Mouse (Mus musculus): ENCODE measurements at regions not wholly inside any gene's neighbourhood (a gene's known extent, or its start where the extent isn't known, plus 50 kb on each side); places are given as distances from the start of the nearest gene placed in this dataset.

DNA sequence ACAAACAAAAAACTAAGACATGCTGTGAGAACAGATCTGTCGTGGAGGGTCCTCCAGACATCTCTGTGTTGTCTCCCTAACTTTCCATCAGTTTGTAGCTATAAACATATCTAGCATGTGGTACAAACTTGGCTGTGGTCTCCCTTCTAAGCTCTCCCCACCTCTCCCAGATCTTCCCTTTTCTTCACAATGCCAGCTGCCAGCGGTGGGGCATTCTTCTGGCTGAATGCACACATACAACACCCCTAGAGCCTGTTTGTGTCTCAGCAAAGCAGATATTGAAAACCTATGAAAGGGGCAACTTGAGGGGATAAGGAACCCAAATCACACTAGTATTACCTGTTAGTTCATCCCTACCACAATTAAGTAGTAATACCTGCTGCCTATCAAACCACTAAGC lies 124.1 kb downstream of the Sem1 start:
- Histone ChIP-seq H3K4me2 (replicated peaks) (no peak overlapping the region), H3K4me1 (peaks cover 6% of the 10 kb centered on the region), H3K9ac (no peak overlapping the region), H3K4me3 (no peak overlapping the region), H3K9me3 (replicated peaks) (no peaks in the 10 kb centered on the region), H3K36me3 (no peaks in the 10 kb centered on the region), H3K27ac (no peak overlapping the region), H3K27me3 (no peaks in the 10 kb centered on the region)
- ATAC-seq (ENCODE audit: low FRiP score): no peak
- 59% methylated on average over 2 of the region's 2 CpGs for WGBS

DNA sequence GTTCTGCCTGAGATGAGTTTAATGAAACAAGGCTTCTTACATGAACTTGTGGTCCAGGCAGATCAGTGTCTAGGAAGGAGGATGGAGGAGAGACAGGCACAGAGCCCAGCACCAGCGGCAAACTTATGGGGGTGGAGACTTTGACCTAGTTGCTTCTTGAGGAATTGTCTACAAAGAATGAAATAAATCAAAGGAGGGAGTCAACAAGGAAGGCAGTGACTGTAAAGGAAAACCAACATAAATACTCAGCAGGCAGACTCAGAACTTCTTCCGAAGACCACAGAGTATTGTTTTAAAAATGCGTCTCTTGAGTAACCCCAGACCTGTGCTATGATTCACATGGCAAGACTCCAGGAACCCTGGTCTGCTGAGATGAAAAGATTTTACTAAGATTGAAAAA lies 143.6 kb downstream of the Sem1 start:
- Histone ChIP-seq H3K4me1 (no peaks in the 10 kb centered on the region), H3K4me2 (replicated peaks) (no peak overlapping the region), H3K27me3 (no peaks in the 10 kb centered on the region), H3K9ac (no peak overlapping the region), H3K27ac (no peak overlapping the region), H3K36me3 (no peaks in the 10 kb centered on the region), H3K4me3 (no peak overlapping the region), H3K9me3 (replicated peaks) (peaks cover 4% of the 10 kb centered on the region; the same call in 1 of the 2 replicates)
- ATAC-seq (ENCODE audit: low FRiP score): no peak
- WGBS: 69% methylated on average over 3 of the region's 3 CpGs

DNA sequence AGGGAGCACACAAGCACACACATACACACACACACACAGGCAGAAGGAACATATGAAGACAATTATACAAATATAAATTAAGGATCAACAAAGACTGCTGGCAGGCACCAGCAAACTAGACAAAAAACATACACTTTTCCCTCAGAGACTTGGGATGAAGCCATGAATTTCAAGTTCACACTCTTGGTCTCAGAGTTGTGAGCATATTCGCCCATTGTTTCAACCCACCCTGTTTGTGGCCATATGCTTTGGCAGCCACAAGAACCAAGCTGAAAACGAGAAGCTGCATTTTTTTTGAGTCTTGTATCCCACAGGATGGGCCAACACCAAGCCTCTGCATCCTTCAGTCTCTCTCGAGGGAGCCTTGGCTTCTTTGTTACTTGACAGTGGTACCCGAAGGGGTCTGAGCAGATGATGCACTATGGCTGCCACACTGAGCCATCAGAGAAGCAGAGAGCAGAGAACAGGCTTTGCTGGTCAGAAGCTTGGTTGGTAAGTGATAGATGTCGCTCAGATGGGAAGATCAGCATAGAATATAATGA lies 144.1 kb downstream of the Sem1 start:
- no peak for ATAC-seq (ENCODE audit: low FRiP score)
- Histone ChIP-seq H3K27ac (no peak overlapping the region), H3K4me3 (no peak overlapping the region), H3K36me3 (no peaks in the 10 kb centered on the region), H3K4me2 (replicated peaks) (no peak overlapping the region), H3K27me3 (no peaks in the 10 kb centered on the region), H3K4me1 (no peaks in the 10 kb centered on the region), H3K9me3 (replicated peaks) (peaks cover 2% of the 10 kb centered on the region; the same call in 1 of the 2 replicates), H3K9ac (no peak overlapping the region)
- 80% methylated on average over 5 of the region's 5 CpGs for WGBS

DNA sequence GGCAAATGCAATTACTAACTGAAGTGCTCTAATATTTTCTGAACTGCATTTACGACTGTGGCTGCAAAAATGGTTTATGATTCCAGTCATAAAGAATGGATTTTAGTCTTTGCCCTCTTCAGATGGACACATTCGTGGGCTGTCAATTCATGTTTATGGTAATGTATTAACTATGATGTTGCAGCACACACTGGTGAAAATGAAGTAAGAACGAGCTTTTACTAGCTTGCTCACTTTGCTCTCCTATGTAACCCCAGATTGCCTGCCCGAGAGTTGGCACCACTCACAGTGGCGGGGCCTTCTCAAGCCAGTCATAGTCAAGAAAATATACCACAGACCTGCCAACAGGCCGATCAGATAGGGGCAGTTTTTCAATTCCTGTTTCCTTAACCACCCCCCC lies 145.3 kb downstream of the Sem1 start:
- ATAC-seq (ENCODE audit: low FRiP score): no peak
- Histone ChIP-seq H3K36me3 (no peaks in the 10 kb centered on the region), H3K9me3 (replicated peaks) (no peaks in the 10 kb centered on the region), H3K27ac (no peak overlapping the region), H3K27me3 (no peaks in the 10 kb centered on the region), H3K4me2 (replicated peaks) (no peak overlapping the region), H3K4me3 (no peak overlapping the region), H3K9ac (no peak overlapping the region), H3K4me1 (no peaks in the 10 kb centered on the region)
- WGBS: 89% methylated on average over 6 of the region's 6 CpGs

DNA sequence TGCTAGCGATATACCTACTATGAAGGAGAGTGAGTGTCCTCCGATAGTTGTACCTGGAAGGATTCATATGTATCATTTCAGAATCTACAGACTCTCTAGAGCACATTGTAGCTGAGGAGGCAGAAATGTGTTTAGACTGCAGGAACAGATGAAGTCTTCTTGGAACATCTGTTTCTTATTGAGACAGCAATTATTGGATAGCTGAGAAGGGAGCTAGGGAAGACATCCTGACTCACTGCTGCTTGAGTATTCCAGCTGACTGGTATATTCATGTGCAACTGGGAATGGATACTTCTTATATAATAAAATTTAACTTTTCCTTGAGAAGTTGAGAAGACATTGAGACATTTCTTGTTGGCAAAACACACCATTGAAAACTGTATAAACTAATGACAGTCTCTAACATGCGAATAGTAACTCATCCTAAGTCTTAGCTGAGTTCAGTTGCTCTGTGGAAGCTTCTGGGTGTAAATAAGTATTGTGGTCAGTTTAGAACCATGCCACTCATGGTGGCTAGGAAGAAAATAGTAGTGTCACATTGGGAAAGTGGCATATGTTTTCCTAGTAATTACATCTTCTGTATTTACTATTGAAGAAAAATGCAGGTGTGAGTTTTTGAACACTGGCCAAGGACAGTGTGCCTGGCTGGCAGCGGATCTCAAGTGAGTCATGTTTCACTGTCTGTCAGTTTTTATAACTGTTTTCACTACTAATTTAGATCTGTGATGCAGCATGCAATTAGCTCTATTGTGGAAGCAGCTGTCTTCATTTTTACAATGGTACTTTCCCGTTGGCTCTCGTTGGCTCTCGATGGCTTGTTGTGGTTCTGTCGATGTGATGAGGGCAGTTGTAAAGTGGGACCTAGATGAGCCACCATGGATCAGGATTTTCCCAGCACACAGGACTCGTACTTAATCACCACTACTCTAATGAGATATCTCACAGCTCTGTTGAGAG lies 163.5 kb downstream of the Sem1 start:
- no peak overlapping the region for H3K9ac ChIP-seq
- no peak overlapping the region for H3K4me3 ChIP-seq
- no peaks in the 10 kb centered on the region for H3K27me3 ChIP-seq
- H3K36me3 ChIP-seq: no peaks in the 10 kb centered on the region
- H3K9me3 ChIP-seq (replicated peaks): no peaks in the 10 kb centered on the region
- no peak overlapping the region for H3K4me2 ChIP-seq (replicated peaks)
- no peak overlapping the region for H3K27ac ChIP-seq
- no peak for ATAC-seq (ENCODE audit: low FRiP score)
- whole genome bisulfite sequencing: 87% methylated on average over 9 of the region's 9 CpGs
- H3K4me1 ChIP-seq: no peaks in the 10 kb centered on the region

DNA sequence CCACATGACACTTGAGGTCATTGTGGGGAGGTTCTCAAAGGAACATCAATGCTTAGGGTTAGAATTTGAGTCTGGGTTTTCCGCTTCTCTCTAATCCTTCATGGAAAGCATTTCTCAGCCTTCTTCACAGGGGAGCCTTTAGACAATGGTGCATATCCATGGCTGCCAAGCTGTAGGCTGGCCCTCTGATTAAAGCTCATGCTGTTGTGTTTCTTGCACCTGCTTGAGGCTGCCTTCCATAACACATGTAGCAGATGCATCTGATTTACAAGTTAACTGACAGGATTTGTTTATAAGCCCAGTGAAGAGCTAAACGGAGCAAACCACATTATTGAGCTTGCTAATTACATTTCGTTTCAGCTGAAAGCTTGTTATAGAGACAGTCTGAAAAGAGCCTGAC lies 180.5 kb downstream of the Sem1 start:
- H3K4me2 ChIP-seq (replicated peaks): no peak overlapping the region
- H3K9ac ChIP-seq: no peak overlapping the region
- no peak for ATAC-seq (ENCODE audit: low FRiP score)
- H3K9me3 ChIP-seq (replicated peaks): no peaks in the 10 kb centered on the region
- H3K4me3 ChIP-seq: no peak overlapping the region
- H3K27me3 ChIP-seq: no peaks in the 10 kb centered on the region
- H3K36me3 ChIP-seq: no peaks in the 10 kb centered on the region
- WGBS: 69% methylated on average over 3 of the region's 3 CpGs
- no peak overlapping the region for H3K27ac ChIP-seq
- H3K4me1 ChIP-seq: no peaks in the 10 kb centered on the region

DNA sequence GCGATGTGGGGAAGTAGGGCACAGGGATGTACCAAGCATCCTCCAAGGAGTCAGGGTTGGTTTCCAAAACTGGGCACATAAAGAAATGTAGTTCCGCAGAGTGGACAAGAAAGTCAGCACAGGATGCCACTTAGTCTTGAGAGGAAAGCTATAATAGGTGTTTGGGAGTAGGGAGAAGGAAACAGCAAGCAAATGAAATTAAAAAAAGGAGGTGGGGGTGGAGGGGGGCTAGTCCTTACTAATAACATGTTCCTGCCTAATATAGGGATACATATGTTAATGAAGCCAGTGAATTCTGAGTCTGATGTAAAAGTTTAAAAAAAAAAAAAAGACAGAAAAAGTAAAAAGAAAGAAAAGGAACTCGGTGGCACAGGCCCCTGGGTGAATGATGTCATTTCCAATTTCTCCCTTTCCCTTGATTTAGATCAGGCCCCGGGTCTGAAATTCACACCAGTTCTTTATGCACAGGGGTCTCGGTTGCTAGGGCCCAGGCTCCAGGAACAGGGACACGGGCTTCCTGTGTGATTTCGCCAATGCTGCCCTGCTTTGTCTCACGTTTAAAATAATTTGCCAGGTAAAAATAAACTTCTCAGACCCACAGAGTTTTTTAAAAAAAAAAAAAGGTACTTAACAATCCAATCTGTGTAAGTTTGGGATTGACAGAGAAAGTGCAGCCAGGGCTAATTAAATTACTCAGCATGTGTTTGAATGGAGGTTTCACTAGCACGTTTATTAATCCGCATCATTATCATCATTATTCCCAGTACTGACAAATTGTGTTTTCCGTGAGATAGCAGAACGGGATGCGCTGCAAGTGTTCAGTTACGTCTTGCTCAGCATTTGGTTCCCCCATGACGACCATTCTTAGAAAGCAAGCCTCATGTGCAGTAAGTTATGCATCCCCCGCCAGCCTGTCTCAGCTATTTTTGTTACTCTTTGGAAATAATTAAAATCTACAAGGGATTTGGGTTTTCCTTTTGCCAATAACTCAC lies 172.8 kb upstream of the Slc25a13 start:
- Histone ChIP-seq H3K27ac (no peak overlapping the region), H3K9ac (no peak overlapping the region), H3K4me1 (peaks cover 7% of the 10 kb centered on the region), H3K27me3 (no peaks in the 10 kb centered on the region), H3K36me3 (no peaks in the 10 kb centered on the region), H3K4me2 (replicated peaks) (no peak overlapping the region), H3K4me3 (no peak overlapping the region), H3K9me3 (replicated peaks) (no peaks in the 10 kb centered on the region)
- no peak for ATAC-seq (ENCODE audit: low FRiP score)
- 66% methylated on average over 16 of the region's 16 CpGs for WGBS

DNA sequence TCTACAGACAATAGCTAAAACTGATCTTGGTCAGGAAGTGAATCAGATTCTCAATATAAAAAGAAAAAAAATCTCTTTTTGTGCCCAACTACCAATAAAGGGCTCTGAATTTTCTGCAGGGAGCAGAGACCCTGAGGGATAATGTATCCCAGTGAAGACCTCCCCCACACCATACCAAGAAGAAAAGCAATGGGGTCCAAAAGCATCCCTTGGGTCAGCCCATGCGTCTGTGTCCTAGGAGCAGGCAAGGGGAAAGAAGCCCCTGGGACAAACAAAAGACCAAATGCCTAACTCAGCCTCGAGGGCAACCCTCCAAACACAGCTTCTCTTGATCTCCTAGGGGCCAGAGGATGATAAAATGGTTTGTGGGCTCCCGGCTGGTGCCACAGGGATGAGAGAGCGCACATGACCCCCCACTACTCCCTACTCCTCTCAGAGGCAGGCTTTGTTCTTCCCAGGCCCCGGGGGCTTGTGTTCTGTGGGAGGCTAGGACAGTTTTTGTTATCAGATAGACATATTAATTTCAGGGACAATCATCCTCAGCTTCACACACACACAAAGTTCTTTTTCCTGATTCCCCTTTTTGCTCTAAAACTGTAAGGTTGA lies 172.0 kb upstream of the Slc25a13 start:
- WGBS: 9% methylated on average over 5 of the region's 5 CpGs
- Histone ChIP-seq H3K9me3 (replicated peaks) (no peaks in the 10 kb centered on the region), H3K36me3 (no peaks in the 10 kb centered on the region), H3K4me1 (peaks cover 7% of the 10 kb centered on the region), H3K27ac (no peak overlapping the region), H3K27me3 (no peaks in the 10 kb centered on the region), H3K9ac (no peak overlapping the region), H3K4me2 (replicated peaks) (no peak overlapping the region), H3K4me3 (no peak overlapping the region)
- ATAC-seq (ENCODE audit: low FRiP score): peak; percentile 63; the same call in 1 of the 2 replicates

DNA sequence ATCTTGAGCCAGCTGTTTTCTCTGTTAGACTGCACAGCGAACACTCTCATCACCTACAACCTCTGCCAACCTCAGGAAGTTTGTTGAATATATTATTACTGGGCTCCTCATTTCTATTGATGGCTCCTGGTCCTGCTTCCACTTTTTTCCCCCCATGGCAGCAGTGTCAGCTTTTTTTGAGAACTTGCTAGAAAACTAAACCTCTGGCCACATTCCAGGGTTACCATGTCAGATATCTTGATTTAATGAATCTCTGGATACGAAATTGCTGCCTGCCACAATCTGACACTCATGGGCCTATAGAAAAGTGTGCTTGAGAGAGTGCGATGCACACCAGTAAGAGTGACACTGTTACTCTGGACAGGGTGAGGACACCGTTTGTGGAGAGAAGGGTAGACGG lies 170.6 kb upstream of the Slc25a13 start:
- H3K4me1 ChIP-seq: peaks cover 7% of the 10 kb centered on the region
- no peak for ATAC-seq (ENCODE audit: low FRiP score)
- WGBS: 71% methylated on average over 5 of the region's 5 CpGs
- H3K36me3 ChIP-seq: no peaks in the 10 kb centered on the region
- no peak overlapping the region for H3K9ac ChIP-seq
- no peak overlapping the region for H3K4me3 ChIP-seq
- no peak overlapping the region for H3K4me2 ChIP-seq (replicated peaks)
- H3K27ac ChIP-seq: no peak overlapping the region
- H3K9me3 ChIP-seq (replicated peaks): no peaks in the 10 kb centered on the region
- no peaks in the 10 kb centered on the region for H3K27me3 ChIP-seq

DNA sequence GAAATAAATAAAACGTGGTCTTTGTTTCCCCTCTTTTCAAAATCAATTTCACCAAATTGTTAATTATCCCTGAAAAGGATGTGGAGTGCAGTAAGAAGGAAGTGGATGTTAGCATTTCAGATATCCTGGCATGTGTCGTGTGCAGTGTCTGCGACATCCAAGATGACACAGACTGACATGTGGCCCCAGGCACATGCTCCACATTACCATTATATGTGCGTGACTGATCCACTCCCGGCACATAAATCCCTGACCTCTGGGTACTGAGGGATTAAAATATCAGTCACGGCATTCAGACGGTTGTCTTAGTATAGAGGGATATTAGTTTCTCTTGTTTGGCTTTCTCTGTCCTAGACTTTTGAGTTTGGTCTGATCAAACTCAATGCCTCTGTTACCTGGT lies 168.0 kb upstream of the Slc25a13 start:
- Histone ChIP-seq H3K4me3 (no peak overlapping the region), H3K9me3 (replicated peaks) (no peaks in the 10 kb centered on the region), H3K9ac (no peak overlapping the region), H3K27me3 (no peaks in the 10 kb centered on the region), H3K4me2 (replicated peaks) (no peak overlapping the region), H3K27ac (no peak overlapping the region), H3K36me3 (no peaks in the 10 kb centered on the region), H3K4me1 (peaks cover 7% of the 10 kb centered on the region)
- 70% methylated on average over 7 of the region's 7 CpGs for WGBS
- ATAC-seq (ENCODE audit: low FRiP score): no peak

DNA sequence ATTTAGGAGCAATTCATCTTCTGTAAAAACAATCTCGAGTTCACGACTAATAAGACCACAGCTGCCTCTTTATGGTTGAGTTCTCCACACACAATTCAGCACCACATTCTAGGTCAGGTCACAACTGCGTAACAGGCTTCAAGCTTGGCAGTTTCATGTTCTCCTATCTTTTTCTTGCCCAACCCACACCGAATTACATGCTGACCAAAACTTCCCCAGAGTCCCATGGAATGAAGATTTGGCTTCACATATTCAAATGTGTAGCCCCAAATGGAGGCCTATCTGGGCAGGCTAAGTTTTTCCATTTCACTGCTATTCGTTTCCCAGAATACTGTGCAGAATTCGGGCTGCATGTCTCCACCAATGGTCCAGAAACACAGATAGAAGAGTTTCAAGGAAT lies 167.5 kb upstream of the Slc25a13 start:
- H3K36me3 ChIP-seq: no peaks in the 10 kb centered on the region
- no peak overlapping the region for H3K27ac ChIP-seq
- no peaks in the 10 kb centered on the region for H3K27me3 ChIP-seq
- H3K4me3 ChIP-seq: no peak overlapping the region
- no peak for ATAC-seq (ENCODE audit: low FRiP score)
- no peak overlapping the region for H3K9ac ChIP-seq
- no peak overlapping the region for H3K4me2 ChIP-seq (replicated peaks)
- no peaks in the 10 kb centered on the region for H3K9me3 ChIP-seq (replicated peaks)
- 80% methylated on average over 6 of the region's 6 CpGs for WGBS
- peaks cover 7% of the 10 kb centered on the region for H3K4me1 ChIP-seq

DNA sequence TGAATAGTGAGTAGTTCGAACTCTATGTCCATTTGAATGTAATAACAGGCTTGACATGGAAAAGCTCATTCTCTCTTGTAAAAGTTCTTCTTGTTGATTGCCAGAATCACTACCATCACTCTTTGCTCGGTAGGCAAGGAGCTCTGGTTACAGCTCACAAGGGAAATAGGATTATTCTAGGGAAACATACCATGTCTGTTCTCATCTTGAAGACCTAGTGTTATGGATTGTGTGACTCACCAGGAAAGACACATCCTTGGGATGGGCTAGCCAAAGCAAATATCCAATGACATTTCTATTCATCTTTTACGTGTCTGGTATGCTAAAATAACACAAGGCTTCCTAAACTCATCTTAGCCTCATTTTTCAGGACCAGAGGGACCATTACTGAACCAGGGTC lies 155.4 kb upstream of the Slc25a13 start:
- H3K9ac ChIP-seq: no peak overlapping the region
- no peak overlapping the region for H3K4me2 ChIP-seq (replicated peaks)
- H3K4me1 ChIP-seq: 0 out of 2 replicates have a peak, but pooled peaks cover 3% of the 10 kb centered on the region
- no peaks in the 10 kb centered on the region for H3K9me3 ChIP-seq (replicated peaks)
- WGBS: 91% methylated on average over 3 of the region's 3 CpGs
- no peak for ATAC-seq (ENCODE audit: low FRiP score)
- no peak overlapping the region for H3K27ac ChIP-seq
- no peak overlapping the region for H3K4me3 ChIP-seq
- H3K36me3 ChIP-seq: no peaks in the 10 kb centered on the region
- H3K27me3 ChIP-seq: no peaks in the 10 kb centered on the region
